Mouse (Mus musculus) adrenal gland, postnatal 25 days (tissue): ENCODE measurements around the gene Prkrip1. TPM values are rescaled to one million over a fixed set of nuclear protein-coding genes. Genes with fewer than 3 reads are reported as not detected.
"Not testable (repeated sequence)": the region's sequence is repeated elsewhere in the genome, so short reads cannot be mapped to it uniquely, and the experiment has no call there.

ENCODE experiments used
- DNase-seq: peaks from one replicate; pipeline ENCODE4 v3.0.0; 2021; ENCODE audit warnings: mixed read lengths
- total RNA-seq: library from RNA; stranded (reverse); gene quantifications from 2 replicates; pipeline ENCODE4 v1.2.3, GENCODE M21; 2021

Gene Prkrip1
- total RNA-seq, 1 experiment from 2014 or later, result 35.9 TPM

DNA sequence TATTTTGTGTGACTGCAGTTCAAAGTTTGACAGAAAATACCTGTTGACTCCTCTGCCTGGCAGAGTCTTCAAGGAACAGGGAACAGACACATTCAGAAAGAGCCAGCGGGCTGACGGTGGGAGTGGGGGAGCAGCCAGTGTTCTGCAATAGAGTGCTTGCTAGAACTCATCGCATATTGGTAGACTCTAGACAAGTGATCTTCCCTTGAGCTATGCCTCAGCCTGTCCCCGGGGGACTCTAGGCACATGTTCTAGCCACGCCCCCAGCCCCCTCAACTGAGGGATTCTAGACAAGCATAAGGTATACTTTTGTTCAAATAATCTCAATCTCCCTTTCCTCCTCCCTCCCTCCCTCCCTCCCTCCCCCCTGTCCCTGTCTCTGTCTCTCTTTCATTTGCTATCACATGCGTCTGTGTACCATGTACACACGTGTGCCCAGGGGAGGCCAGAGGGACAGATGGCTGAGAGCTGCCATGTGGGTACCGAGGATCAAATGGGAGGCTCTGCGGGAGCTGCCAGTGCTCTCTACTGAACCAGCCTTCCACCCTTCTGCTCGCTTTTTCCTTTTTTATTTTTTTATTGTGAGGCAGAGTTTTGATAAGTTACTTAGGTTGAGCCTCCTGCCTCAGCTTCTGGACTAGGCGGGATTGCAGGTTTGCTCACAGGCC lies 34.8 kb downstream of the Prkrip1 start:
- no peak for DNase-seq

GRCm38 (mm10) chr5:136160084-136160483 lies 38.7 kb downstream of the Prkrip1 start:
- DNase-seq, result not testable (repeated sequence)

GRCm38 (mm10) chr5:136155399-136155798 lies 43.4 kb downstream of the Prkrip1 start:
- DNase-seq, result no peak

GRCm38 (mm10) chr5:136152365-136152764 lies 46.4 kb downstream of the Prkrip1 start:
- DNase-seq, result no peak

DNA sequence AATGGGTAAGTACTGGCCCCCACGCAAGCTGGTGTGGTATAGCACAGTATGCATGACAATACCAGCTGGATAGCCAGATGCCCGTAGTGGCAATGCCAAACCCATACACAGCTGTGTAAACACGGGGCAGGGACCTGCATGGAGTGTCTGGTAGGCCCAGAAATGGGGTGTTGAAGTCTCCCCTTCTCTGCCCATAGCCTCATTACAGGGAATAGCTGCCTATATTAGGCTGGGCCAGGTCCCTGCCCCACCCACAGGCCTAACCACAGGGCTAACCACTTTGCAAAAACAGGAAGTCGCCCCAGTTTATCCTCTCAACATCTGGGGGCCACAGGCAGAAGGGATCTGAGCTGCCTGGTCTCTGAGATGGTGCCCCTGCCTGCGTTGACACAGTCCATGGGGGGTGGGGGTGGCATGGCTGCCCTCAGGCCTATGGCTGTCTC lies 49.6 kb downstream of the Prkrip1 start:
- DNase-seq, result not testable (repeated sequence)

GRCm38 (mm10) chr5:136147704-136148103 lies 51.1 kb downstream of the Prkrip1 start:
- no peak for DNase-seq

DNA sequence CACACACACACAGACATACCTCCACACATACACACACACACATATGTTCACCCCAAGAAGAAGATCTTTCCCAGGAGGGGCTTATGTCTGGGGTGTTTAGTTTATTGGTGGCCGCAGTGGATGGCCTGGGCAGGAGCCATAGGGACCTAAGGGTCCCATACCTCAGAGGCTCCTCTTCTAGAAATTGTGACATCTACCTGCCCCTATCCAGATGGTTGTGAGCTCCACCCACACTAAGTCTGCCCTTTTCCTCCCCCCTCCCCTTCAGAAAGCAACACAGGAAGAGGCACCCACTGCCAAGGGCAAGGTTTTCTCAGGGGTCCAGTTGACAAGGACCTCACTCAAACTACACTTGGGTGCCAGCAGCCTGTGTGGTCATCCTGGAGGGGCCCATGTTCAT lies 51.8 kb downstream of the Prkrip1 start:
- no peak for DNase-seq

- no peak for DNase-seq
These were observed 53.9 kb downstream of the Prkrip1 start for GRCm38 (mm10) chr5:136144606-136145430.

DNA sequence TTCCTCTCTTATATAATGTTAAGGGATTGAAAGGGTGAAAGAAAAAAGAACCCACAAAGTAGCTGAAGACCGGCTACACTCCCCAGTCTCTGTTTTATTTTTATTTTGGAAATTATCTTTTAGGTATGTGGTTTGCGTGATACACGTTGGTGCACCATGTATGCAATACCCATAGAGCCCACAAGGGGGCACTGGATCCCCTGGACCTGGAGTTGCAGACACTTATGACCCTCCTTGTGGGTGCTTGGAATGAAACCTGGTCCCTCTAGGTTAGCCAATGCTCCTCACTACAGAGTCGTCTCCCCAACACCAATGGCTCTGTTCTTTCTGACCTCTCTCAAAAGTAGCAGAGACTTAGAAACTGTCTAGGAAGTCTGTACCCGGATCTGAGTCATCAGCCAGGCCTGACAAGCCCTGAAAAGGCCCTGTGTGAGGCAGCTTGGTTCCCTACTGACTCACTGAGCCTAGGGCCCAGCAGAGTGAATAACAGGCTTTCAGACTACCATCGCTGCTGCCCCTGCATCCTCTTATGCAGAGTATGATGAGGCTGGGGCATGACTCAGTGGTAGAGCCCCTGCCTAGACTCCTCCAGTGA lies 55.5 kb downstream of the Prkrip1 start:
- no peak for DNase-seq

- DNase-seq, result no peak
These were observed 56.0 kb downstream of the Prkrip1 start for GRCm38 (mm10) chr5:136142746-136143145.

DNA sequence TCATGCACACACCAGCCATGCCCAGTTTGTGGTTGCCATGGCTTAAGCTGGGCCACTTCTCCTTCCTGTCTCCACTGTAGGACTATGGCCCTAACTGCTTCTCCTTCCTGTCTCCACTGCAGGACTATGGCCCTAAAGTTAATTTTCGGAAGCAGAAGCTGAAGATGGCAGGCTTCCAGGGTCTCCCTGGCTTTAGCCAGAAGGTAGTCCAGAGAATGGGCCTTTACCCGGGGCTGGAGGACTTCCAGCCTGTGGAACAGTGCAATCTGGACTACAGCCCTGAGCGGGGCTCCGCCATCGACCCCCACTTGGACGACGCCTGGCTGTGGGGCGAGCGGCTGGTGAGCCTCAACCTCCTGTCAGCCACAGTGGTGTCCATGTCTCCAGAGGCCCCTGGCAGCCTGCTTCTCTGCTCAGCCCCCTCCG lies 58.7 kb downstream of the Prkrip1 start:
- no peak for DNase-seq

- no peak for DNase-seq
These were observed 59.4 kb downstream of the Prkrip1 start for GRCm38 (mm10) chr5:136139393-136139792.

- DNase-seq, result peak; percentile 46
These were observed 61.0 kb downstream of the Prkrip1 start for GRCm38 (mm10) chr5:136137658-136138274.

DNA sequence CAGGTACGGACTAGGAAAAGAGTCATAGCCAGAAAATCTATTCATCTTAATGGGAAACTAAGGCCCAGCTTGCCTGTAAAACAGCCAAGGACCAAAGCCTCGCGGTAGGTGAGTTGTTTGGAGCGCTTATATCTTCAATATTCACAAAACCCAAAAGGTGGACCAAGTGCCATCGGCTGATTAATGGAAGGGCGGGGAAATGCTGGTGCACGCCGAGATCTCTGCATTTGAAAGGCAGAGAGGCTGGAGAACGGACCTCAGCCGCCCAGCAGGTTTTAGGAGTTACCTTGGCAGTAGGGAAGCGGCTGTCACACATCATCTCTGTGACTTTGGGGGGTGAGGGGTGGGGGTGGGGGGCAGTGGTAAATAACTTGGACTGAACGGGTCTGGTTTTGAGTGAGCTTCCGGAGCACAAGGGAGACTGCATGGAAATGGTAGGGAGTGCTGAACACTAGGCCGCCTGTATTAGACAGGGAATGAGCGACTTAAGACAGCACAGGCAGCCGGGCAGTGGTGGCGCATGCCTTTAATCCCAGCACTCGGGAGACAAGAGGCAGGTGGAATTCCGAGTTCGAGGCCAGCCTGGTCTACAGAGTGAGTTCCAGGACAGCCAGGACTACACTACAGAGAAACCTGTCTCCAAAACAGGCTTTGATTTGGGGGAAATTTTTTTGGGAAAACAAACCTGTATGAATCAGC lies 62.3 kb downstream of the Prkrip1 start:
- DNase-seq, result no peak

DNA sequence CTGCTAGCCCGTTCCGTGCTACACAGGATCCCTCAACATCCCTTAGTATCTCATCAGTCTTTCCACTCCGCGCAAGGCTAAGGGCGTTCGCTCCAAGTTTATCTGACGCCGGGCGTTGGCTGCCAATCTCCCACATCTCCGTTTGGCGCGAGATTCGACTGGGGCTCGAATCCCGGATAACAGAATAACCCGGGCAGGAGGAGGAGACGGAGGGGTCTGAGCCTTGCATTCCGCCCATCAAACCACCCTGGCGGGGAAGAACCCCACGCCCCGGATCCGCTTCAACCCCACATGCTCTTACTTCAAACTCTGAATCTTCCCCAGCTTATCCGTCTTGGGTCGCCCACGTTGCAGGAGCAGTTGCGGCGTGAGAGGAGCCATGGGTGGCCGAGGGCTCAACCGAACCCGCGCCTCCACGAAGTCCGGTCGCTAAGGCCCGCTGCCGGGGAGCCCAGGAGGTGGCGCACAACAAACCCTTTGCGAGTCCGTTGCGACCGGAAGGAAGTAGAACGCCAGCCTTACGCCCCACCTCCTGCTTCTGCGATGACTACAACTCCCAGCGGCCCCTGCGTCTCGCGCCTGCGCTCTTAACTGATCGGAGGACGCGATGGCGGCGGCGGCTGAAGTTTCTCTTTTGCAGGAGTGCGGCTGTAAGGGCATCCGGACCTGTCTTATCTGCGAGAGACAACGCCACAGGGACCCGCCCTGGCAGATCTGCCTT lies 63.0 kb downstream of the Prkrip1 start, which contains the start of the genes Lrwd1 and Alkbh4:
TSS of gene Lrwd1 (minus strand) at position 504 of the 721 bp plus-strand sequence.
TSS of gene Alkbh4 (plus strand) at position 576 of the 721 bp plus-strand sequence.
- peak; percentile 94 for DNase-seq

Other genes with a start within 250 kb of the Prkrip1 start
- 4.3 and 7.9 TPM in 2 replicates for gene Ssc4d, start 224.4 kb downstream of the Prkrip1 start, total RNA-seq
- not detected in 2 replicates for gene Zp3, start 218.9 kb downstream of the Prkrip1 start, total RNA-seq
- 12.4 and 13.4 TPM in 2 replicates for gene Dtx2, start 204.2 kb downstream of the Prkrip1 start, total RNA-seq
- 1.4 and 3.0 TPM in 2 replicates for gene Upk3b, start 160.5 kb downstream of the Prkrip1 start, total RNA-seq
- gene Upk3bl, start 144.5 kb downstream of the Prkrip1 start, total RNA-seq, result not detected in 2 replicates
- gene Rasa4, start 115.0 kb downstream of the Prkrip1 start, total RNA-seq, result 13.8 and 19.1 TPM in 2 replicates
- 76.9 and 82.2 TPM in 2 replicates for gene Polr2j, start 82.3 kb downstream of the Prkrip1 start, total RNA-seq
- gene Lrwd1, start 62.9 kb downstream of the Prkrip1 start, total RNA-seq, result 13.8 and 14.3 TPM in 2 replicates
- gene Alkbh4, start 62.8 kb downstream of the Prkrip1 start, total RNA-seq, result 8.8 and 9.5 TPM in 2 replicates
- 1.8 and 2.5 TPM in 2 replicates for gene Orai2, start 28.2 kb downstream of the Prkrip1 start, total RNA-seq
- gene Sh2b2, start 47.6 kb upstream of the Prkrip1 start, total RNA-seq, result 14.2 and 26.8 TPM in 2 replicates